Mouse (Mus musculus) heart, embryonic 13.5 days (tissue): ENCODE results near the gene Slc22a18. TPM values are rescaled to one million over a fixed set of nuclear protein-coding genes. Genes with fewer than 3 reads are reported as not detected.

Experiments used
- ATAC-seq: fragments of 200-750 bp; cut with Nextera tagmentation; 2 replicates; pipeline ENCODE4 v1.8.0; 2017; ENCODE audit warnings: moderate TSS enrichment; ENCODE audit not compliant: insufficient number of reproducible peaks, low FRiP score, low TSS enrichment; ENCODE audit errors: extremely low read depth
- H3K27ac ChIP-seq: fragments of 300-500 bp; sonication (generic); replicated peaks from 2 replicates; pipeline ENCODE4 v1.5.1; 2015; ENCODE audit warnings: moderate library complexity, mild to moderate bottlenecking, inconsistent platforms
- H3K27me3 ChIP-seq: fragments of 300-500 bp; sonication (generic); replicated peaks from 2 replicates; pipeline ENCODE4 v1.6.1; 2015; ENCODE audit warnings: mild to moderate bottlenecking, inconsistent platforms
- H3K36me3 ChIP-seq: fragments of 300-500 bp; sonication (generic); 2 replicates; pipeline ENCODE4 v1.6.1; 2015; ENCODE audit warnings: mild to moderate bottlenecking, inconsistent platforms
- H3K4me1 ChIP-seq: fragments of 300-500 bp; sonication (generic); 2 replicates; pipeline ENCODE4 v1.6.1; 2015; ENCODE audit warnings: inconsistent platforms
- H3K4me2 ChIP-seq: fragments of 300-500 bp; sonication (generic); 2 replicates; pipeline ENCODE4 v1.6.1; 2015; ENCODE audit warnings: inconsistent platforms, mild to moderate bottlenecking, moderate library complexity
- H3K4me3 ChIP-seq: fragments of 300-500 bp; sonication (generic); 2 replicates; pipeline ENCODE4 v1.5.1; 2015; ENCODE audit warnings: moderate library complexity, mild to moderate bottlenecking, inconsistent platforms
- H3K9ac ChIP-seq: fragments of 300-500 bp; sonication (generic); 2 replicates; pipeline ENCODE4 v1.6.1; 2015; ENCODE audit warnings: inconsistent platforms, mild to moderate bottlenecking, moderate library complexity
- H3K9me3 ChIP-seq: fragments of 300-500 bp; sonication (generic); 2 replicates; pipeline ENCODE4 v1.6.1; 2016; ENCODE audit warnings: inconsistent platforms
- WGBS: fragments of 180-500 bp; shearing (Covaris S2); methylation state at CpG from one replicate; pipeline ENCODE4 v1.1.7; 2015; ENCODE audit warnings: mixed read lengths; 5-methylcytosine and 5-hydroxymethylcytosine counted together
- polyA plus RNA-seq: library from polyadenylated mRNA; unstranded; fragments of >200 nt; fragmentation: Nextera tagmentation; extraction: Ambion mirVana; gene quantifications from 2 replicates; pipeline ENCODE4 v1.2.1, GENCODE M21; 2015

The Slc22a18 gene
- polyA plus RNA-seq, result 0.90 and 1.3 TPM in 2 replicates

GRCm38 (mm10) chr7:143473347-143474101, at the start of gene Slc22a18:
Gene Slc22a18, plus strand, starts transcription at chr7:143473736.
- Histone ChIP-seq H3K4me2 (peak within 1 kb of the TSS; percentile 19; the same call in 1 of the 2 replicates), H3K27ac (no peak within 1 kb of the TSS), H3K4me3 (no peak within 1 kb of the TSS), H3K9me3 (no peaks in the 10 kb centered on the region), H3K27me3 (peaks cover 16% of the 10 kb centered on the region), H3K4me1 (peaks cover 8% of the 10 kb centered on the region), H3K9ac (no peak within 1 kb of the TSS), H3K36me3 (no peaks in the 10 kb centered on the region)
- ATAC-seq, result no peak
- 46% methylated on average over 4 of the region's 4 CpGs for WGBS

DNA sequence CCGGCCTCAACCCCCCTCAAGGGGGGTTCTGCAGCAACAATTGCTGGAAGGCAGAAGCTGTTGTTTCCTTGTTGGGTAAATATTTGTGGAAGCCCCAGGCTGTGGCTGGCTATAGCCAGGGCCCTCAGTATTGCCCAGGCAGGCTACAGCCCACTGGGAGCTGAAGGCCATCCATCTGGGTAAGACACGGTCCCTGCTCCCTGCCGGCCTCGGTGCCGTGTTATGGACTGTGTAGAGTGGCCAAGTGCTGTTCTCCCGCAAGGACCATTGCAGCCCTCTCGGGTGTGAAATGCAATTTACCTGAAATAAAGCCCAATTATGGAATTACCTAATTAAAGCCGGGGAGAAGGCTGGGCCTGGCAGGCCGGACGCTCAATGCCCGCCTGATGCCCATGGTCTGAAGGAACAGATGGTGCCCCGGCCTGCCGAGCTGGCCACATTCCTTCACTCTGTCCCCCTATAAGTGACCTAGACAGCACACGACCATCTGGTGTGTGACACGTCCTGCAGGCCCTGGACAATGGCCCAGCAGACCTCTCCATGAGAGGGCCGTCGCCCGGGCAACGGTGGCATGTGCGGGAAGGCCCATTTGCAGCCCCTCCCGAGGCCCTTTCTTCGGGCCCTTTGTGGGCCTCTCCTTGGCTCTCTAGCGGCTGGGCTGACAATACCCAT, 45.3 kb upstream of the Slc22a18 start:
- Histone ChIP-seq H3K9me3 (no peaks in the 10 kb centered on the region), H3K4me3 (no peak overlapping the region), H3K4me2 (no peak overlapping the region), H3K27ac (no peak overlapping the region), H3K4me1 (peaks cover 14% of the 10 kb centered on the region), H3K9ac (peak overlapping the region; percentile 33; the same call in 1 of the 2 replicates), H3K36me3 (no peaks in the 10 kb centered on the region), H3K27me3 (peaks cover 8% of the 10 kb centered on the region; the same call in 1 of the 2 replicates)
- 70% methylated on average over 23 of the region's 23 CpGs for WGBS
- ATAC-seq, result no peak

GRCm38 (mm10) chr7:143428814-143429499, 44.6 kb upstream of the Slc22a18 start:
- H3K9ac ChIP-seq, result peak overlapping the region; percentile 33; the same call in 1 of the 2 replicates
- H3K4me2 ChIP-seq, result no peak overlapping the region
- no peak overlapping the region for H3K27ac ChIP-seq
- no peak for ATAC-seq
- peaks cover 9% of the 10 kb centered on the region; the same call in 1 of the 2 replicates for H3K27me3 ChIP-seq
- no peak overlapping the region for H3K4me3 ChIP-seq
- peaks cover 14% of the 10 kb centered on the region for H3K4me1 ChIP-seq
- no peaks in the 10 kb centered on the region for H3K36me3 ChIP-seq
- no peaks in the 10 kb centered on the region for H3K9me3 ChIP-seq
- WGBS, result 57% methylated on average over 2 of the region's 2 CpGs

DNA sequence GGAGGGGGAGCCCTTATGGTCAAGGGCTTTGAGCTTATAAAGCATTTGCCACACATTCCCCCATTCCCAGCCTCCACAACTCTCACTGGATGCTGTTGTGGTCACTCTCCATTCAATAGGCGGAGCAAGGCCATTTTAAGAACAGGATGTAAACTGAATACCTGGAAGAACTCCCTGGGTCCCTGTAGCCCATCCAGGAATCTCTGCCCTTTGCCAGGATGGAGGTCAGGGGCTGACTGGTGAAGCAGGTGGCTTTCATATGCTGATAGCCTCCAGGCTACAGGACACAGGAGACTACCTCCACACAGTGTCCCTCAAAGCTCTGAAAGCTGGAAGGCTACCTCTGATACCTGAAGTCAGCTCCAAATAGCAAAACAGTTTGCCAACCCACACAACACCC, 40.9 kb upstream of the Slc22a18 start:
- Histone ChIP-seq H3K9me3 (no peaks in the 10 kb centered on the region), H3K9ac (0 out of 2 replicates have a peak overlapping the region, but pooled peaks have one; percentile 10), H3K36me3 (no peaks in the 10 kb centered on the region), H3K4me2 (no peak overlapping the region), H3K27me3 (peaks cover 30% of the 10 kb centered on the region; the same call in 1 of the 2 replicates), H3K4me1 (peaks cover 18% of the 10 kb centered on the region), H3K27ac (no peak overlapping the region), H3K4me3 (no peak overlapping the region)
- ATAC-seq, result no peak
- 92% methylated on average over 1 of the region's 1 CpGs for WGBS

GRCm38 (mm10) chr7:143433331-143433730, 40.2 kb upstream of the Slc22a18 start:
- Histone ChIP-seq H3K9me3 (no peaks in the 10 kb centered on the region), H3K36me3 (no peaks in the 10 kb centered on the region), H3K4me1 (peaks cover 16% of the 10 kb centered on the region), H3K4me2 (no peak overlapping the region), H3K27me3 (peaks cover 30% of the 10 kb centered on the region; the same call in 1 of the 2 replicates), H3K27ac (no peak overlapping the region), H3K9ac (no peak overlapping the region; the same call in 1 of the 2 replicates), H3K4me3 (no peak overlapping the region)
- ATAC-seq, result no peak
- 75% methylated on average over 7 of the region's 7 CpGs for WGBS

DNA sequence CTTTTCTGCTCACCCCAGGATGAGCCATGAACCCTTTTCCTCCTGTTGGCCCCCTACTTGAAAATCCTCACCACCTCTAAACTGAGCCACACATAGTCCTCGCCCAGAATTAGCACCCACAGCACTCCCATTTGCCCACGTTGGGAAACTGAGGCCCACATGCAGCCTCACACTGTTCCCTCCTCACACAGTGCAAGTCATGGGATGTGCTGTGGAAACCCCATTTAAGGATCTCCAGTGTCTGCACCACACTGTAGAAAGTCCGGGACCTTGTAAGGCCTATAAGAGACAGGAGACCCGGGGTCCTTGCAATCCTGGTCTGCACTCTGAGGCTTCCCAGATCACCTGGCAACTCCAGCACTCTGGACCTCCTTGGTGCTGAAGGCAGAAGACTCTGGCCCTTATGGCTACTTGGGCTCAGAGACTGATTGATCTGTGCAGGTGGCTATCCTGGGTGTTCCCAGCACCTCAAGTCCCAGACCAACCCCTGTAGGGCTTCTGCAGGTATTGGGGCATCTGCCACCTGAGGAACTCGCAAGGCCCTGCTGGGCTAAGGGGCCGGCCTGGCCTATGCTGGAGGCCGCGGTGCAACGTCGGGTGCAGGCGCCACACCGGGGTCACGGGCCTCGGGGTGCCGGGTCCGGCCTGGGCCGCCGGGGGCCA, 36.2 kb upstream of the Slc22a18 start:
- H3K4me2 ChIP-seq, result peak overlapping the region; percentile 88
- 20% methylated on average over 18 of the region's 18 CpGs for WGBS
- H3K9me3 ChIP-seq, result no peaks in the 10 kb centered on the region
- 0 out of 2 replicates have a peak overlapping the region, but pooled peaks have one; percentile 14 for H3K27ac ChIP-seq
- H3K9ac ChIP-seq, result peak overlapping the region; percentile 88
- H3K4me3 ChIP-seq, result peak overlapping the region; percentile 60
- peaks cover 17% of the 10 kb centered on the region for H3K4me1 ChIP-seq
- H3K27me3 ChIP-seq, result peaks cover 34% of the 10 kb centered on the region; the same call in 1 of the 2 replicates
- H3K36me3 ChIP-seq, result no peaks in the 10 kb centered on the region
- no peak for ATAC-seq

DNA sequence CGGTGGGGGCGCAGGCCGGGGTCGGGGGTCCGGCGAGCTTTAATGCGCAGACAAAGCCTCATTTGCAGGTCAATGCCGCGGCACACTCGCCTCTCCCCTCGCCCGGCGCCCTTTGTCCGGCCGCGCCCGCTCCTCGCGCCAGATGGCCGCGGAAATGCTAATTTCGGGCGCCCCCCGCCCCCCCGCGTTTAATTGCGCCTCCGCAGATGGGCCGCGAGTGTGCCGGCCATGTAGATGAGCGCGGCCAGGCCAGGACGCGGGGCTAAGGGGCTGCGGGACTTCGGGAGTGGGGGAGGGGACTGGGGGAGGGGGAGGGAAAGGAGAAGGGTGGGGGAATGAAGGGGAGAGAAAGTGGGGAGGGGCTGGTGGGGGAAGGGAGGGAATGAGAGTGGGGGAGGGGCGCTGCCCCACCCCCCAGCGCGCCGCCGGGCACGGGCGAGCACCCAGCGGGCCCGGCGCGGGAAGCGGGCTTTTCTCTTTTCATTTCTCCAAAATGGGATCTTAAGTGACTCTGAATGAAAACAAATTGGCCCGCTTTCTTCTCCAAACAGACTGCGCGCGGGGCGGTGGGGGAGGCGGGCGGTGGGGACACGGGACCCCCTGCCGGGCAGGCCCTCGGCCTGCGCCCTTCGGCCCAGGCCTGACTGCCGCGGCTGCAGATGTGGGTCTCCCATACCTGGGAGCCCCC, 35.5 kb upstream of the Slc22a18 start:
- Histone ChIP-seq H3K4me2 (peak overlapping the region; percentile 88), H3K4me1 (peaks cover 17% of the 10 kb centered on the region), H3K4me3 (peak overlapping the region; percentile 60), H3K9me3 (no peaks in the 10 kb centered on the region), H3K36me3 (no peaks in the 10 kb centered on the region), H3K27ac (0 out of 2 replicates have a peak overlapping the region, but pooled peaks have one; percentile 14), H3K27me3 (peaks cover 36% of the 10 kb centered on the region), H3K9ac (peak overlapping the region; percentile 88)
- ATAC-seq, result no peak
- WGBS, result 2% methylated on average over 55 of the region's 63 CpGs

GRCm38 (mm10) chr7:143438965-143439364, 34.6 kb upstream of the Slc22a18 start:
- H3K27me3 ChIP-seq, result peaks cover 44% of the 10 kb centered on the region
- ATAC-seq, result no peak
- no peak overlapping the region for H3K27ac ChIP-seq
- WGBS, result 73% methylated on average over 1 of the region's 1 CpGs
- no peak overlapping the region; the same call in 1 of the 2 replicates for H3K9ac ChIP-seq
- peaks cover 17% of the 10 kb centered on the region for H3K4me1 ChIP-seq
- H3K9me3 ChIP-seq, result no peaks in the 10 kb centered on the region
- H3K36me3 ChIP-seq, result no peaks in the 10 kb centered on the region
- H3K4me3 ChIP-seq, result no peak overlapping the region
- H3K4me2 ChIP-seq, result peak overlapping the region; percentile 88; the same call in 1 of the 2 replicates

- ATAC-seq, result no peak
- no peak overlapping the region for H3K9ac ChIP-seq
- WGBS, result 56% methylated on average over 8 of the region's 8 CpGs
- peaks cover 69% of the 10 kb centered on the region for H3K27me3 ChIP-seq
- H3K4me1 ChIP-seq, result peaks cover 19% of the 10 kb centered on the region
- H3K4me2 ChIP-seq, result peak overlapping the region; percentile 76
- H3K27ac ChIP-seq, result no peak overlapping the region
- H3K4me3 ChIP-seq, result no peak overlapping the region
- no peaks in the 10 kb centered on the region for H3K36me3 ChIP-seq
- no peaks in the 10 kb centered on the region for H3K9me3 ChIP-seq
Observed at GRCm38 (mm10) chr7:143444580-143444954, 29.0 kb upstream of the Slc22a18 start.

DNA sequence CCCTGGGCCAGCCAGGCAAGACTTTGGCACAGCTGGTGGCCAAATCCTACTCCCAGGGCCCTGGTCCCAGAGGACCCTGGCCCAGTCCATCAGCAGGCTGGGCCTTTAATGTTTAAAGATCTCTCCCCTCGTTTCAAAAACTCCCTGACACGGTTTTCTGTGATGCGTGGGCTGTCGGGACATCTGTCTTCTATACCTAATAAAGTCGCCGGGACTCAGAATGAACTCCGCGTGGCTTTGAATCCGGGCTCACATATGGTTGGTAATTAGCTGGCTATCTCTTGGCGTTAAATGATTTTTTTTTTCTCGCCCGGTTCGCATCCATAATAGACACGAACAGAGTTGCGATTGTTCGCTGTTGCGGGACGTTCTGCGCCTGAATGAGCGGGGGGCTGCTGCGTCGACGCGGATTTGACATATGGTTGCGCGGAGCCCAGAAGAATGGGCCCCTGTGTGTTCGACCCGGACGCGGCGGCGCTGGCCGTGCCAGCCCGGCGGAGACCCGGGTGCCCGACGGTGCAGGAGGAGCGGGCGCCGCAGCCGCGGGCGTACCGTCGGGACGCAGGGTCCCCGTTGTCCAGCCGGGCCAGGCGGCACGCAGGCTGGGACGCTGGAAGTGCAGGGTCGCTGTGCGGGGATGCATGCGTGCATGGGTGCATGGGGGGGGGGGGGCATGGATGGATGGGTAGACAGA, 28.4 kb upstream of the Slc22a18 start:
- no peak overlapping the region for H3K27ac ChIP-seq
- peaks cover 19% of the 10 kb centered on the region for H3K4me1 ChIP-seq
- 7% methylated on average over 55 of the region's 55 CpGs for WGBS
- ATAC-seq, result no peak
- H3K36me3 ChIP-seq, result no peaks in the 10 kb centered on the region
- no peaks in the 10 kb centered on the region for H3K9me3 ChIP-seq
- H3K9ac ChIP-seq, result peak overlapping the region; percentile 78
- H3K27me3 ChIP-seq, result peaks cover 69% of the 10 kb centered on the region
- peak overlapping the region; percentile 76 for H3K4me2 ChIP-seq
- peak overlapping the region; percentile 54 for H3K4me3 ChIP-seq
